Mouse (Mus musculus) Patski (cell line): ENCODE results near the gene Tspan9. TPM values are rescaled to one million over a fixed set of nuclear protein-coding genes. Genes with fewer than 3 reads are reported as not detected.

ENCODE experiments used
- ATAC-seq: fragments of 100-300 bp; one replicate; pipeline ENCODE4 v1.8.0; 2021
- CTCF ChIA-PET: fragments of 350-600 bp; sonication (Branson Sonifier 250); formaldehyde crosslinking; loops from one replicate; lab custom pipeline; 2022; ENCODE audit warnings: inconsistent platforms; lab: Charles Lee
- POLR2A ChIA-PET: fragments of 350-600 bp; sonication (Branson Sonifier 250); formaldehyde crosslinking; loops from one replicate; lab custom pipeline; 2022; ENCODE audit warnings: antibody characterized with exemption, inconsistent platforms; lab: Charles Lee
- DNase-seq: peaks from one replicate; pipeline ENCODE4 v3.0.0-alpha.2; 2011; ENCODE audit warnings: low read depth, low spot score
- H3K27me3 ChIP-seq: fragments of 371-371 bp; one replicate; pipeline ENCODE4 v1.5.1; 2021
- CTCF ChIP-seq: fragments of 100-300 bp; IDR thresholded peaks from one replicate; pipeline ENCODE4 v1.5.1; 2021
- in situ Hi-C: fragments of 300-500 bp; cut with MboI; formaldehyde crosslinking; loops from 3 replicates; pipeline ENCODE4 v1.11.1; 2018; ENCODE audit warnings: low pct_unique_long_range_greater_than_20kb, mixed read lengths
- polyA plus RNA-seq: library from polyadenylated mRNA; unstranded; gene quantifications from one replicate; pipeline ENCODE4 v1.2.3, GENCODE M21; 2021

The Tspan9 gene
- polyA plus RNA-seq, 1 experiment from 2014 or later: 135 TPM

DNA sequence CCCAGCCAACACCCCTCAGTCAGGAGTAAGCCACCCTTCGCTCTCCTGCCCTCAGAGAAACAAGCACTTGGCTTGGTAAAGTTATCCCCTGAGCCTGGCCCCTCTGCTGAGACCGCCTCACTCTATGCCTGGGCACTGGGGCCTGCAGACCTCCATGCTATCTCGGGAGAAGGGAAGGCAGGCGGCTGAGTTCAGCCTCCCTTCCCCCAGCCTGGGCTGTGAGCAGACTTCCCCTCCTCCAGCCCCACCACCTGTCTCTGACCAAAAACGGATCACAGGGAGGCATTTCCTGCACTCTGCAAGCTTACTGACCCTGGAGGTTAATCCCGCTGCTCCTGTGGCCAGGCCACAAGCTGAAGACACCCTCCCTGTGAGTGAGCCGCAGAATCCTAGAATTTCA, 77.4 kb downstream of the Tspan9 start:
- no peaks in the 10 kb centered on the region for H3K27me3 ChIP-seq
- DNase-seq (no peak), ATAC-seq (no peak)
- in situ Hi-C loops: no loop called here
- ChIA-PET POLR2A (interaction anchor here (0.6 kb wide), 1 partner anchor 22 kb away, joined by 3 read pairs; no protein-coding TSS in a partner anchor), CTCF (interaction anchor here (1.2 kb wide), 1 partner anchor 11 kb away, joined by 3 read pairs; no protein-coding TSS in a partner anchor)
- no peak for TF ChIP-seq CTCF

DNA sequence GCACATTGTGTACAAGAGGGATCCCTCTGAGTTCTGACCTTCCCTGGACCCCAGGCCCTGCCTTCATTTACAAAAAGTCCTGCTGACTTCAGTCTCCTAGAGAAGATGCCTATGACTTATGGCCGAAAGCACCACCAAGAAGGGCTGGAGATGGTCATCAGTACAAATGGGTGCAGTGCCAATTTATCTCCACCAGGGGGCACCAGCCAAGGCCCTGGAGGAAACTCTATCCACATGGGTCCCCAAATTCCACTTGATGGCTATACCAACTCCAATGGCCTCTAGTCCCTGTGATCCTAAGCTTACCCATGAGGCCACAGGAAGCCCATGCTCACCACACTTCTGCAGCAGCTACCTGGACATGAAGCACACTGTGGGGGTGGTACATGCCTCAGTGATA, 79.9 kb downstream of the Tspan9 start:
- POLR2A ChIA-PET: no interaction called here
- no peaks in the 10 kb centered on the region for H3K27me3 ChIP-seq
- CTCF ChIA-PET: interaction anchor here (1.0 to 2.9 kb wide), 4 partner anchors 10 to 29 kb away, joined by 3 to 10 read pairs (median 4); no protein-coding TSS in a partner anchor
- no peak for ATAC-seq
- no peak for DNase-seq
- in situ Hi-C loops: no loop called here
- TF ChIP-seq CTCF: no peak

DNA sequence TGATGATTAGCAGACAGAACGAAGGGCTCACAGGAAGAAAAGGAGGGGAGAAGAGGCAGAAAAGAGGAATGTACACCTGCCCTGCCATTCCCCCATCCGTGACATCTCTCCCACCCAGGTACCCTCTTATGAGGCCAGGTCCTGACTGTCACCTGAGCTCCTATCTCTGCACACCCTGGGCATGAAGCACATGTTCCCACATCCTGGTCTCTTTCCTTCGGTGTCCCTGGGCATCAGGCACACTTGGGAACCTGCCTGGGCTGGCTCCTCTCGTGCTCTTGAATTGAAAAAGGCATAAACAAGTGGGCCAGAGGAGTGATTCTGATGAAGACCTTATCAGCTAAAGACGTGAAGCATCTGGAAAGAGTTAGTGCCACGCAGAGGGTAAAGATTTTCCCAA, 80.6 kb downstream of the Tspan9 start:
- H3K27me3 ChIP-seq: no peaks in the 10 kb centered on the region
- ChIA-PET POLR2A (no interaction called here), CTCF (interaction anchor here (1.0 to 2.9 kb wide), 4 partner anchors 10 to 80 kb away, joined by 3 to 10 read pairs (median 4); no protein-coding TSS in a partner anchor)
- ATAC-seq: no peak
- no peak for DNase-seq
- no peak for TF ChIP-seq CTCF
- in situ Hi-C loops: no loop called here

DNA sequence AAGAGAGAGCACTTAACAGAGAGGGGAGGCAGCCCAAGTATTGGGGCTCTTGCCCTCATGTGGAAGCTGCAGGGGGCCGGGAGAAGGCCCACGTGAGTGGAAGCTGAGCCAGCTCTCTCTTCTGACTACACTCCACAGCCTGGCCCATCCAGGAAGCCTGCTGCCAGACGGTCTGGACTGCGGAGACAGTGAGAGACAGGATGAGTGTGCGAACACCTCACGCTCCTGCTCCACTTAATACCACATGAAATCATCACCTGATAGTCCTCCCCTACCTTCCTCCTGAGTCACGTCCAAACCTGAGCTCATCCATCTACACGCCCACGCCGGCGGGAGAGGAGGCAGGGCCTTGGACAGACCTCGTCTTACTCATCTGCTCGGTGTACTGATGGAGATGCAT, 81.2 kb downstream of the Tspan9 start:
- ATAC-seq (no peak), DNase-seq (no peak)
- no peaks in the 10 kb centered on the region for H3K27me3 ChIP-seq
- TF ChIP-seq CTCF: no peak
- in situ Hi-C loops: no loop called here
- POLR2A ChIA-PET: no interaction called here
- CTCF ChIA-PET: interaction anchor here (1.0 to 2.9 kb wide), 4 partner anchors 9 to 81 kb away, joined by 3 to 10 read pairs (median 4); no protein-coding TSS in a partner anchor

DNA sequence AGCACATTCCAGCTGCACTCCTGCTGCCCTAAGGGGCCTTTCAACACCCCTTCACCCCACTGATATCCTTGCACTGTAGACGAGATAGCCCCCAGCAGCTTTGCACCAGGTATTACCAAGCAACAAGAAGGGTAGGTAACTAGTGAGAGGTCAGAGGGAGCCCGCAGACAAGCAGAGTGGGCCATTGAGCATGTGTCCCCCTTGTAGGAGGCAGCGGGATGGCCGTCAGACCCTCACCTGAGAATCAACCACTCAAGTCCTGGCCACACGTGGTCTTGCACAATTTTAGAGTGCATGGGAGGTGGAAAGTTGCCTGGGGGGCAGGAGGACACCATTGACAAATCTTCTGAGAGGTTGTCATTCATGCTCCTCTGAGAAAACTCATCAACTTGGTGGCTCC, 82.1 kb downstream of the Tspan9 start:
- no peak for TF ChIP-seq CTCF
- ATAC-seq (no peak), DNase-seq (no peak)
- H3K27me3 ChIP-seq: no peaks in the 10 kb centered on the region
- ChIA-PET CTCF (no interaction called here), POLR2A (no interaction called here)
- in situ Hi-C loops: no loop called here

DNA sequence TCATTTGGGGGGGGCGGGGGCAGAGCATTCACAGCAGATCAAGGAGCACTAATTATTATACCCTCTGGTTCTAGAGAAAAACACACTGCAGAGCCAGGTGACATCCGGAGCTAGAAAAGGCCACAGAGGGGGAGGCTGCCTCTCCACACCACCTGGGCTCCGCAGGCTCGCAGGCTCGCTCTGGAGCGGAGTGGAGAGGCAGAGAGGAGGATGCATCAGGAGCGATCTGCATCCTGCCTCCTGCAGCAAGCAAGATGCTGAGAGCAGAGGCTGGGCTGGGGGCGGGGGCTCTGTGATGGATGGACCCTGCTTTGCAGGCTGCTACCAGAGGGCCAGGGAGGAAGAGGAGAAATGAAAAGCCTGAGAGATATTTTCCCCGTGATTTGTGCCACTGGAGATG, 84.8 kb downstream of the Tspan9 start:
- in situ Hi-C loops: no loop called here
- no peaks in the 10 kb centered on the region for H3K27me3 ChIP-seq
- CTCF ChIA-PET: interaction anchor here (2.4 kb wide), 1 partner anchor 26 kb away, joined by 6 read pairs; no protein-coding TSS in a partner anchor
- no peak for ATAC-seq
- POLR2A ChIA-PET: no interaction called here
- DNase-seq: no peak
- no peak for TF ChIP-seq CTCF

DNA sequence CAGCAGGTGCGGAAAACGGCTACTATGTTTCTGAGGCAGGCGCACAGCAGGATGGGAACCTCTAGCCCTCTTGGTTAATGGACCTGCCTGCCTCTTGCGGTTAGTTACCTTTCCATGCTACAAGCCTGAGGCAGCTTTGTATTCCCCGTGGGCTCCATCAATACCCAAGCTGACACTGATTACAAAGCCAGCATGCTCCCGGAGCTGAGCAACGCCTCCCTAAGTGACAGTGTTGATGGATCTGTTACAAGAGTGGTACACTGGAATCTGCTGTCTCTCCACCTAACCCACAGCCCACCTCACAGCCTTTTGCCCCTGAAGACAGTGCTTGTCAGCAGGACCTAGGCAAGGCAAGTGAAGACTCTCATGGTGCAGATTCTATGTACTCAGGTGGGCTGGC, 85.2 kb downstream of the Tspan9 start:
- TF ChIP-seq CTCF: no peak
- CTCF ChIA-PET: interaction anchor here (2.4 kb wide), 1 partner anchor 26 kb away, joined by 6 read pairs; no protein-coding TSS in a partner anchor
- no peaks in the 10 kb centered on the region for H3K27me3 ChIP-seq
- ATAC-seq (no peak), DNase-seq (no peak)
- POLR2A ChIA-PET: no interaction called here
- in situ Hi-C loops: no loop called here

DNA sequence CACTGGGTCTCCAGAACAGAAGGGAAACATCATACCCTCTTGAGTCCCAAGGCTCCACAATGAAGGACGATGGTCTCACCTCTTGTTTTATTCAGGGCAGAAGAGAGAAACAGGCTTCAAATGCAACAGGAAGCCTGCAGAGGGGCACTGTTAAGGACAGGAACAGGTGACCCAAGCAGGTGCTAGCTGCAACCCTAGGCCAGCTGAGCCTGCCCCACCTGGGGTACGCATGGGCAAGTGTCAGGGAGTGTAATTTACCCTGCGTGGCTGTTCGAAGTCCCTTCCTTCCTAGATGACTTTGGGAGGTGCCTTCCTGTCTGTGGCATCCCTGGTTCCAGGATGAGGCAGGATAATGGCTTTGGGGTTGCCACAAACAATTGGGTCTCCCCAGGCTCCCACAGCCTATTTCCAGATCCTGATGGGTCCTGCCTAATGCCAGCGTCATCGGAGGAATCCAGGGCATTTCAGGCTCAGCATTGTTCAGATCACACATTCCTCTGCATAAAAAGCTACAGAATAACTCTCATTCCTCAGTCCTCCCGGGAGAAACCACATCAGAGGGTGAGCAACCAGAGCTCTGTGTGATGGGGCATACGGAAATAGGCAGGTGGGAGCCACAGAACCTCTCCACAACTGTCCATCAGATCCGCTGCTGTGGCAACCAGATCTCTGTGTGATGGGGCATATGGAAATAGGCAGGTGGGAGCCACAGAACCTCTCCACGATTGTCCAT, 90.2 kb downstream of the Tspan9 start:
- ChIA-PET POLR2A (no interaction called here), CTCF (interaction anchor here (1.6 to 2.1 kb wide), 3 partner anchors 10 to 20 kb away, joined by 3 to 10 read pairs (median 5); no protein-coding TSS in a partner anchor)
- DNase-seq (no peak), ATAC-seq (peak; percentile 93)
- no peak for TF ChIP-seq CTCF
- in situ Hi-C loops: no loop called here
- H3K27me3 ChIP-seq: no peaks in the 10 kb centered on the region

DNA sequence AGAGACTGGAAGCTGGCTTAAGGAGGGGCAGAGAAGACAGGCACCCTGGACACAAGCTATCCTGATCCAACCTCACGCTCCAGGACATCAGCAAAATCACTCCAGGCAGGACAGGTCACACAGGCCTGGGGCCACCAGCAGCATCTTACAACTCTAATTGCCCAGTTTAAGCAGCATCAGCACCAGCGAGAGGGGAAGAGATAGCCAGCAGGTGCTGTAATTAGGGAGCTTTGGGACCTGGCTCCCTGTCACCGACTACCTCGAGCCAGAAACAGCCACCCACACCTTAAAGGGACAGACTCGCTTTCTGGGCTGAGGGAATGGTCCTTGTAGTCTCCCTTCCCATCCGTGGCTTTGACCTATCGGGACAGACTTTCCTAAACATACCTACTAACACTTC, 95.7 kb downstream of the Tspan9 start:
- ChIA-PET CTCF (interaction anchor here (1.2 to 1.7 kb wide), 2 partner anchors 15 to 43 kb away, joined by 5 read pairs; no protein-coding TSS in a partner anchor), POLR2A (no interaction called here)
- DNase-seq: no peak
- in situ Hi-C loops: no loop called here
- no peak for ATAC-seq
- TF ChIP-seq CTCF: no peak
- H3K27me3 ChIP-seq: no peaks in the 10 kb centered on the region

DNA sequence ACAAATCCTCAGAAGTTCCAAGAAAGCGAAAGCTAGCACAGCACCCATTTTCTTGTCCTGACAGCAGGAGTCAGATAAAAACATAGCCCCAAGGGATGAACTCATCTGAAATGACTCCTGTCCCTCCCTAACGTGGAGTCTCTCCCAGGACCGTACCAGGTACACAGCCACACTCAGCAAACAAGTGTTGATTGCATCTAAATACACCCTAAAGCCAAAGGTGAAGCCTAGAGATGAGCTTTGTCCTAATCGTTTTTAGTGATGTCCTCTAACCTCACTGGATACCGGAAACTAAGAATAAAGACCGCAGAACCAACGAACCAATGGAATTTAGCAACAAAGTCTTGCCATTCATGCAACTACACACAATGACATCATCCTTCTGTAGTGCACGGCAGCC, 96.2 kb downstream of the Tspan9 start:
- no peaks in the 10 kb centered on the region for H3K27me3 ChIP-seq
- ChIA-PET POLR2A (no interaction called here), CTCF (interaction anchor here (1.2 to 1.7 kb wide), 2 partner anchors 15 to 44 kb away, joined by 5 read pairs; no protein-coding TSS in a partner anchor)
- in situ Hi-C loops: no loop called here
- DNase-seq (no peak), ATAC-seq (no peak)
- TF ChIP-seq CTCF: no peak

DNA sequence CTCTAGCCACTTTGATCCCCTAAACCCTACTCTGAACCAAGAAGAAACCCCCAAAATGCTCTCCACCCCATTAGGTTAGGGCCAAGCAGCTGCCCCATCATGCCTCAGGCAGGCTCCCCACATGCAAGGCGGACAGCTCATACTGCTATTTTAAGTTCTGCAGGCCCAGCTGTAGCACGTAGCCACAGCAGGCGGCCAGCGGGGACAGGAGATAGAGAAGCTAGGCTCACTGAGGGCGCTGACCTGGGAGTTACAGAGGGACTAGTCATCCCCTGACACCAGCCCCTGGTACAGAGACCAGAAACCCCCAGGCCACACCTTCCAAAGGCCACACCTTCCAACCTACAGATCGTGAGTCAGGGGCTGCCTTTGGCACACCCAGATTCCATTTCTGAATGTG, 96.6 kb downstream of the Tspan9 start:
- ChIA-PET CTCF (no interaction called here), POLR2A (interaction anchor here (1.1 kb wide), 1 partner anchor 10 kb away, joined by 3 read pairs; no protein-coding TSS in a partner anchor)
- in situ Hi-C loops: no loop called here
- DNase-seq (no peak), ATAC-seq (no peak)
- TF ChIP-seq CTCF: no peak
- H3K27me3 ChIP-seq: no peaks in the 10 kb centered on the region
